Mouse (Mus musculus) liver, adult (tissue): ENCODE results near the gene Mllt10.
A peak's percentile ranks its signal among the peaks of the same experiment; 100 is the strongest.

Experiments used
- GATA4 ChIP-seq: IDR thresholded peaks from 2 replicates; pipeline ENCODE4 v1.6.1; 2014; ENCODE audit warnings: mild to moderate bottlenecking, low read length; ENCODE audit not compliant: insufficient replicate concordance

Gene Mllt10

DNA sequence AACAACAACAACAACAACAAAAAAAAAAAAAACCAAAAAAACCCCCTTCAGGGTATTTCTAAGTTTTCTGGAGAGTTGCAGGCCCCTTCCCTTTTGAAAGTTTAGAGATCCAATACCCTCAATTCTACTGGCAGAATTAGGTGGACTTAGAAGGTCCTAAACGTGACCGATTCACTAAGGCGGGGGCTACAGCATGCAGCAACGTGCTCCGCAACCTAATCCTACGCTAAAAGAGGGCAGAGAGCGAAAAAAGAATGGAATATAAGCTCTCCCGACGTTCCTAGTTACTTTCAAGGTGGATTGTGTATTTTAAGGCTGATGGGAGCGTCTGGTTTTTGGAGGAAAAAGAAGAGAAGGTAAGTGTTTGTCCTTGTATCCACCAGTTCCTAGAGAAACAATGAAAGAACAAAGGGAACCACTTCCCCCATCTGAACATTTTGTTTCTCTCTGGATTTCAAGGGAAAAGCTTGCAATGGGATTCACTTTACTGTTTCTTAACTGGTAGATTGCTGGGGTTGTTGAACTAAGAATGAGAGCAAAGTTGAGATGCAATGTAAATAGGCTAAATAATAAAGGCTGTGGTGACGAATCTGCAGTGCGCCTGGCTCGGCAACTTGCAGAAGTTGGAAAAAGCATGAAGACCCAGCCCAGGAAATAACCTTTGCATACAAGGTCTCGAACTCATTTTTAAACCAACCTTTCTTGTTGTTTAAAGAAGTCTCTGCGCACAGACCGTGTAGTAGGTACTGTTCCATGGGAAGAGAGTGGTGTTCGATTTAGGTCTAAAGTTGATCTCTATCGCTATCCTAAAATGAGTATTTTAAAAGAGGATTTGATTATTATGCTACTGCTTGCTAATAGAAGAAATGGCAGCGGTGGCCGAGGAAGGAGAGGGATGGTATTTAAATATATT is at the start of gene Mllt10:
Gene Mllt10 (plus strand): TSS at position 222 of the 913 bp plus-strand sequence.
- no peak for TF ChIP-seq GATA4

DNA sequence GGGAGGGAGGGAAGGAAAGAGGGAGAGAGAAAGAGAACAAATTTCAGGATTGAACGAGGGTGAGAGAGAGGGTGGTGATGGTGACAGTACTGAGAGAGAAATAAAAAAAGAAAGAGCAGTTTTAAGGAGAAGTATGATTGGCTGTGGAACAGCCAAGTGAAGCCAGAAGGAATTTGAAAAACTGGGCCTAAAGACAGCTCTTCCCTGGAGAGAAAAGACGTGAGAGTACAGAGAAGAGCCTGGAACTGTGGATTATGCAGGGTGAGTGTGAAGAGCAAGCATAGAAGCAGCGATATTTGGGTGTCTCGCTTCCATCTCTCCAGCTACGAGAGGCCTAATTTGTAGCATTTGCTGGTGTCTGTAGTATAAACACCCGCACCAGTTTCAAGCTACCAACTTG is 43.8 kb upstream of the Mllt10 start:
- TF ChIP-seq GATA4, result no peak

DNA sequence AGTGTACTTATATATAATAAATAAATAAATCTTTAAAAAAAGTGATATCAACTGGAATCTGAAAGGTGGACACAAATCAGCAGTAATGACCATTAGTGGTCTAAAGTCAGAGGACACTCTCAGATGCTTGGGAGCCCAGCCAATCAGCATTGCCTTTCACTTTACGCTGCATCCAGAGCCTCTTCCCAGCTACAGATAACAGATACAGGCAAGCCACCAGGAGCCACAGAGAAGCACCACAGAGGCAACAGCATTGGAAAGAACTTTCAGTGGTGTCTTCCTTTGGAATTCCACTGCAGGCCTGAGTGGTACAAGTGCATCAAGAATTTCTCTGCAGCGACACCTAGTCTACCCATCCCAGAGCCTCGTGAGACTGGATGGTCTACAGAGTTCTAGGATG is 42.2 kb upstream of the Mllt10 start:
- no peak for TF ChIP-seq GATA4

DNA sequence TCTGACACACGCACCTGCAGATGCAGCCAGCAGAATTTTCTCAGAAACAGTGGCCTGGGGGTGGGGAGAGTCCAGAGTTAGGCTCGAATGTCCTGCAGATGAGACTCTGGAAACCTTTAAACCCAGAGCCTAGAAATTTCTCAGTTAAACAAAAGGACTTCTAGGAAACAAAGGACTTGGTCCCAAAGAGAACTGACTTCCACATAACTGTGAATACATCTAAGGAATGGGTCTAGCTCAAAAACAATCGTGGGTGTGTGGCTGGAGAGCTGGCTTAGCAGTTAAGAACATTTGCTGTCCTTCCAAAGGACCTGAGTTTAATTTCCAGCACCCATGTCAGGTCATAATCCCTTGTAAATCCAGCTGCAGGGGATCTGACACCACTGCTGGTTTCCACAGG is 39.5 kb upstream of the Mllt10 start:
- no peak for TF ChIP-seq GATA4

DNA sequence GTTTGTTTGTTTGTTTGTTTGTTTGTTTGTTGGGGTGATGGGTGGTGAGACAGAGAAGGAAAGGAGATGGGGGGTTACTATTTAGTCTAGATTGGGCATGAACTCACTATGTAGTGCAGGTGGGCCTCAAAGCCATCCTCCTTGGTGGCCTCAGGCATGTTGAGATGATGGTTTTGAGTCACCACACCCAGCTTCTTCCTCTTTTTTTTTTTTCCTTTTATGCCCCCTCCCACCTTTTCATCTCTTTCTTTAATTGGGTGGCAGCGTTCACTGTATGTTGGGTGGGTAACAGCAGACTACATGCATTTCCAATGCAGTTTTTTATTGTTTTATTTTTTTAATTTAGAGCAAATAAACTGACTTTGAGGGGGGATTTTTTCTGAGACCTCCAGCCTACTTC is 38.4 kb upstream of the Mllt10 start:
- TF ChIP-seq GATA4, result no peak

DNA sequence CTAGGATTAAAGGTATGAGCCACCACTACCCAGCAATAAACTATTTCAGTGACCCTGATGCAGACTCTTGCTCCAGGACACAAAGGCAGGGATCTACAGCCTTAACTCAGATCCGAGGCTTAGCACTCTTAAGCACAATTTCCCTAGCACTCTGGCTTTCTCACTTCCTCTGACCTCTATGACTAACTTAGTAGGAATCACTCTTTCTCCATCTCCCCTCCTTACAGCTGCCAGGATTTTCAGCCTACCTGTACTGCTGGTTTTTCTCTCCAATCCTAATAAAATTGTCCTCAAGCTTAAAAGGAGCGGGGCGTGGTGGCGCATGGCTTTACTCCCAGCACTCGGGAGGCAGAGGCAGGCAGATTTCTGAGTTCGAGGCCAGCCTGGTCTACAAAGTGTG is 37.7 kb upstream of the Mllt10 start:
- TF ChIP-seq GATA4, result no peak

DNA sequence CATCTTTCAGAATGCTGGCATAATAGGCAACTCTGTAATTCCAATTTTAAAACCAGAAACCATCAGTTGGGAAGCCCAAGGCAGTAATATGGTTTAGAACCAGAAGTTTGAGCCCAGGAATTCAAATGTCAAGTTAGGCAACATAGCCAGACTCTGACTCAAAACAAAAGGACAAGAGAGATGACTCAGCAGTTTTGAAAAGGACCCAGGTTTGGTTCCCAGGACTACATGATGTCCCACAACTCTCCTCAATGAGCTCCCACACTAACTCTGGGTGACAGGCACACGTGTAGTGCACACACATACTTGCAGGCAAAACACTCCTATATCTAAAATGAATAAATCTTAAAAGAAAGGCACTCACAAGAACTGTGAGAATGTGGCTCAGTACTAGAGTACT is 35.9 kb upstream of the Mllt10 start:
- TF ChIP-seq GATA4, result no peak

DNA sequence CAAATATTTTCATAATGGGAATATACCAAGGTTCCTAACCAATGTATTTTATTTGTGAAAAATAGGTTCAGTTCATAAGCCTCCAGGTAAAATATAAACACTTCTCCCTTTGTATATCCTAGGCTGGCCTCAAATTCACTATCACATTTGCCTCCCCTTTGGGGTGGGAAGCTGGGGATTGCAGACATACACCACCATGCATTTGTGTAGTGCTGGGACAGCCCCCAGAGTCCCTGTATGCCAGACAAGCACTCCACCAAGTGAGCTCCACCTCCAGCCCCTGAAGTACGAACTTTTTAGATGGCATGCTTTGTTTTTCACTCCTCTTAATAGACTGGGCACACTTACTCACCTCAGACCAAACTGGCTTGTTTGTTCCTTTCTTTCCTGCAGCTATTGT is 32.2 kb upstream of the Mllt10 start:
- TF ChIP-seq GATA4, result no peak

DNA sequence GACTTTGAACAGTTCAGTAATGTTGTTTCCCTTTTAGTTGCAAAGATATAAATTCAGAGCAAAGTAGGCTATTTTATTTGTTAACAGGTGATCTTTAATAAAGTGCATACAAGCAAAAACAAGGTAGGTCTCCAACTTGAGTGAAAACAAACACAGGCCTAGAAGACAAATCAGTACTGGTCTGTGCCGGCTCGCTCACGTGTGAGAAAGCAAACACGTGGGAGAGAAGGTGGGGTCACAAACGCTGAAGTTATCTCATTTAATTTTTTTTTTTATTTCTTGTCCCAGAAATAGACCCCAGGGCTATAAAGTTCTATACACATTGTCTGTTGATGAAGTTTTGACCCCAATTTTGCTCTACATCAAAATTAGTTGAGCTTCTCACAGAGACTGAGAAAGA is 29.9 kb upstream of the Mllt10 start:
- no peak for TF ChIP-seq GATA4

DNA sequence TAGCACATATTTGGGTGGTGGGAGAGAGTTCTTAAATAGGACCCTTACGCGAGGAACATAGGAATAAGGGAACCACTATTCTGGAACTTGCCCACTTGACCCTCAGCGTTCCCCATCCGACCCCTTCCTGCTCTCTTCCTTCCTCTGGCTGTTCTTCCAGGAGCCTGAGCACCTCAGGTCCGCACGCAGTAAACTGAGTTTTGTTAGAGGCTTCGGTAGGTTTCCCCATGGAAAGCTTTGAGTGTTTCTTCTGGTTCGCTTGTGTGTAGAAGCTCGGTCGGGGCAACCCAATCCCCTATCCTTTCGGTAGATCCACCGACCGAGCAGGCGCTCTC is 29.3 kb upstream of the Mllt10 start:
- TF ChIP-seq GATA4, result no peak

DNA sequence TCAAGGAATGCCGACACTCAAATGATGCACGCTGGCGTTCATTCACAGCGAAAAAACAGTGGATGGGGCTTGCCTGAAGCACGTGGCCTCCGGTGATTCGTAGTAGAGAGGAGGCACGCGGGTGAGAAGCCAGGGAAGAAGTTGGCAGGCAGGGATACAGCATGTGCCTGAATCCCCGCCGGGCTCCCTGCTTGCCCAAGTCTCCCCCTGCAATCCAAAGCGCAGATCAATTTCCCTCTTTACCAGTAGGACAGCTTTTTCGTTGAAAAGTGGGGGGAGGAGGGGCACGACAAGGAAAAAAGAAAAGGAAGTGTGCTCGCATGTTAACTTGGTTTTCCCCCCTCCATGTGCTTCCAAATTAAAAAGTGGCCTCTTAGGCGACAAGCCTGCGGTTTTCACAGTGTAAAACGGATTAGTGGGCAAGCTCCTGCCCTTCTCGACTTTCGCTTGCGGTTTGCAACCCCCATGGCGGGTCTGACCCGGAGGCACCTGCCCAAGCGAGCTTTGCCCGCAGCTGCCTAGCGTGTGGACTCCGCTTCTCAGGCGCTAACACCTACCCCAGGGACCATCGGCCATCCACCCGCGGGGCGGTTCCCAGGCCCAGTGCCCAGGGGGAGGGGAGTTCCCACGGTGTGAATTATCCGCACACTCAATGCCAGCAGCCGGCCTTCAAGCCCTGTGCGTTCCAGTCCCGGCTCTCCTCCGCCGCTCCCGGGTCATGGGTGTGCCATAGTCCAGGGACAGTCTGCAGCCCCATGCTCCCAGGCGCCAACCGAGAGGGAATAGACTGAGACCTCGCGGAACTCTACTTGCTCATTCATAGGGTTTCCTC is 28.7 kb upstream of the Mllt10 start:
- no peak for TF ChIP-seq GATA4

DNA sequence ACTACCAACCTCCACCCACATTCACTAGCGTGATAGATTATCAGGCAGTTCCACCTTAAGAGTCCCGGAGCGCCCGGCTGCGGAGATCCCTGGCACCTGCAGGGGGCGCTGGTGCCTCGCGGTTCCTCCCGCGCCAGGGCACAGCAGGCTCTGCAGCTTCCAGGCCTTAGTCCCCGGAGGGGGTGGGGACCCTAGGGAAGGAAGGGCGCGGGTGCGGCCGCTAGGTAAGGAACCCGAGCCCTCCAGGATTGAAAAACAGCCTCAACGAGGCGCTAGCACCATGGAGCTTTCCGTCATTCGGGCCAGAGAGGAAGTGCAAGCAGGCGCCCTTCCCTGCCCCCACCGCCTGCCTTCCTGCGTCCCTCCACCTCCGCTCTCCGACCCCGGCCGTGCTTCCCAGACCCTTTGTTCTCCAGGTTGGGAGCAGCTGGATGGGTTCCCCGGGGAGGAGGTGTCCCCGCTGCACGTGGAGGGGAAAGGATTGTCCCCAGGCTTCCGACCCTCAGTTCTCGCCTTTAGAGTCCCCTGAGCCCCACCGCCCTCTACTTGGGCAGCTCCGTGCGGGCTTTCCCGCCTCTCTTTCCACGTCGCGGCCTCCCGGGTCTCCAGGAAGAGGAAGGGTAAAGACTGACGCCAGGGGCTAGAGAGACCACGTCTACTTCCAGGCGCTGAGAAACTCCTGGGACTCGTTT is 27.4 kb upstream of the Mllt10 start:
- TF ChIP-seq GATA4, result peak; percentile 51; the same call in 1 of the 2 replicates

DNA sequence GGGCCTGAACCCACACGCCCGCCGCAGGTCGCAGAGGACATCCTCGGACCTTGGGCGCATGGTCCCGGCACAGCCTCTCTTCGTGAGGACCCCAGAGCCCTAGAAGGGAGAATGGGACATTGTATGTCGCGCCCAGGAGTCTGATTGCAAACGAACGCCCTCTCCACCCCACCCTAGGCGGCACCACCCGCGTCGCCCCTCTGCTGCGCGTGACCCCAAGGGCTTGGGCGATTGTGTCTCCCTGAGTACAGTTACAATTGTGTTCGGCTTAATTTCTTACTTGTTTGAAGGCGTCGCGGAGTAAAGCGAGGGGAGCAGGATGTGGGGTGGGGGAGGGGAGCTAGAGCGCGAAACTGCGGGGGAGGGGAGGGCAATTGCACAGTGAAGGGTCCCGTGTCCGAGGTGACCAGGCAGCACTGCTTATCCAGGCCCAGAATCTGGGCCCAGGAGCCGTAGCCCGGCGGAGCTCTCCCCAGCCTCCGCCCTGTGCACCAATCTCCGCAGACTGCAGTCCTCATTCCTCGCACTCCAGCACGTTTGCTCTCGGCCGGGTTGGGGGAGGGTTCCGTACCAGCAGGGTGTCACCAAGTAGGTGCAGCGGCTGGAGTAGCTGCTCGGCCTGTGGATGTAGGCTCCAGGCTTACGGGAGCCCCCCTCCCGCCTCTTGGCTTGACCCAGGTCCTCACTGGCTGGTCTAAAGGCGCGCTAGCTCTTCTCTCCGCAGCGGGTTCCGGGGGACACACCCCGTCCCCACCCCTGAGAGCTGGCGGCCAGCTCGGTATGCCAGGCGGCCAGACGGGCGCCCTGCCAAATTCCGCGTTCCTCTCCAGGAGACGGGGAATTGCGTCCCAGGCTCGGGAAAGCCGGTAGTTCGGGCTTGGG is 26.7 kb upstream of the Mllt10 start:
- TF ChIP-seq GATA4, result no peak

DNA sequence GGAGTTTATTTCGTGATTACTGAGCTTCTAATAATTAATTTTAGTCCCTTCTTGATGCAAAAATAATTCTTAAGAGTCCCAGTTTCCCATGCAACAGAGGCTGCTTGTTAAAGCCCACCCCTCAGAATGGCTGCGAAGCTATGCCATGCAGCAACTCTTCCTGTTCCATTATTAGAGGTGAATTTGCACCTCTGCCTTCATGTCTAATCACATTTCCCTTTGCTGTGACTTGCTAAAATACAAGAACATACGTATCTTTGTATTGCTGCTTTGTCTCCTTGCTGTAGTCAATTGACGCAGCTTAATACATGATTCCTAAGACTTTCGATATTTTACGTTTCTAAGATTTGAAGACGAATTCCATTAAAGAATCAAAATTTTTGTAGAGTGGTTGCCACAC is 25.4 kb upstream of the Mllt10 start:
- TF ChIP-seq GATA4, result no peak

DNA sequence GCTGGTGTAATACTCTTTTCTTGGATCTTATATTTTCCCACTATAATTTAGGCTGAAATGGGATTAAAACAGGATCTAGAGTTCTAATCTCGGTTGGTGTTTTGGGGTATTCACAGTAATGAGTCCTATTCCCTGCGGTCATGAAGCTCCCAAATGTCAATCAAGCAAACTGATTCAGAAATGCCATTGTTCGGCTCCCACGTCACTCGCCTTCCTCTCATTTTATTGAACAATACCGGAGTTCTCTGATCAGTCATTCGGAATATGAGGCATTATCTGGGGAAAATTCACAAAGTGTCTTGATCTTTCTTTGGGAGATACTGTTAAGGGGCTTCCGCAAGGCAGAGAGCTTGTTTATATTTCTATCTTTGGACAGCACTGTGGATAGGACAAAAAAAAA is 24.5 kb upstream of the Mllt10 start:
- TF ChIP-seq GATA4, result no peak
